Mouse (Mus musculus): Measurements from ENCODE around the gene Lpcat1. TPM values are rescaled to one million over a fixed set of nuclear protein-coding genes. Genes with fewer than 3 reads are reported as not detected.

Lpcat1 gene
- total RNA-seq, 2 experiments from 2014 or later: 89.3 to 176 TPM

- no peak for ATAC-seq (replicated peaks; ENCODE audit: low FRiP score, poor library complexity, severe bottlenecking)
Measured at GRCm38 (mm10) chr13:73509869-73510268, 42.9 kb downstream of the Lpcat1 start.

- ATAC-seq (replicated peaks; ENCODE audit: low FRiP score, poor library complexity, severe bottlenecking): peak; percentile 56
Measured at GRCm38 (mm10) chr13:73512776-73513673, 46.0 kb downstream of the Lpcat1 start.

GRCm38 (mm10) chr13:73516886-73517285 lies 49.9 kb downstream of the Lpcat1 start:
- ATAC-seq (replicated peaks; ENCODE audit: low FRiP score, poor library complexity, severe bottlenecking): no peak

- no peak for ATAC-seq (replicated peaks; ENCODE audit: low FRiP score, poor library complexity, severe bottlenecking)
Measured at GRCm38 (mm10) chr13:73533716-73534115, 66.7 kb downstream of the Lpcat1 start.

- ATAC-seq (replicated peaks; ENCODE audit: low FRiP score, poor library complexity, severe bottlenecking): no peak
Measured at GRCm38 (mm10) chr13:73535287-73535686, 68.3 kb downstream of the Lpcat1 start.

- ATAC-seq (replicated peaks; ENCODE audit: low FRiP score, poor library complexity, severe bottlenecking): peak; percentile 79
Measured at GRCm38 (mm10) chr13:73536403-73536821, 69.4 kb downstream of the Lpcat1 start, which contains the start of gene Slc6a3. Slc6a3 (plus strand) TSS chr13:73536747.

GRCm38 (mm10) chr13:73536824-73537223 lies 69.8 kb downstream of the Lpcat1 start:
- ATAC-seq (replicated peaks; ENCODE audit: low FRiP score, poor library complexity, severe bottlenecking): no peak

GRCm38 (mm10) chr13:73564201-73564600 lies 97.2 kb downstream of the Lpcat1 start:
- no peak for ATAC-seq (replicated peaks; ENCODE audit: low FRiP score, poor library complexity, severe bottlenecking)

Other genes starting within 250 kb of the Lpcat1 start
- not detected in 2 replicates for gene Irx4, start 206.7 kb upstream of the Lpcat1 start, total RNA-seq (2015; ENCODE audit: low replicate concordance)
- not detected in 2 replicates for gene Irx4, start 206.7 kb upstream of the Lpcat1 start, total RNA-seq (2017; ENCODE audit: low replicate concordance)
- gene Mrpl36, start 138.7 kb upstream of the Lpcat1 start, total RNA-seq (2015; ENCODE audit: low replicate concordance): 7.5 and 28.6 TPM in 2 replicates
- gene Mrpl36, start 138.7 kb upstream of the Lpcat1 start, total RNA-seq (2017; ENCODE audit: low replicate concordance): 12.5 and 12.9 TPM in 2 replicates
- gene Ndufs6, start 138.7 kb upstream of the Lpcat1 start, total RNA-seq (2015; ENCODE audit: low replicate concordance): 40.3 and 51.6 TPM in 2 replicates
- 20.6 and 47.0 TPM in 2 replicates for gene Ndufs6, start 138.7 kb upstream of the Lpcat1 start, total RNA-seq (2017; ENCODE audit: low replicate concordance)
- not detected in 2 replicates for gene Slc6a3, start 69.5 kb downstream of the Lpcat1 start, total RNA-seq (2015; ENCODE audit: low replicate concordance)
- gene Slc6a3, start 69.5 kb downstream of the Lpcat1 start, total RNA-seq (2017; ENCODE audit: low replicate concordance): 0.17 and 0.28 TPM in 2 replicates
- 70.8 and 134 TPM in 2 replicates for gene Clptm1l, start 136.8 kb downstream of the Lpcat1 start, total RNA-seq (2015; ENCODE audit: low replicate concordance)
- gene Clptm1l, start 136.8 kb downstream of the Lpcat1 start, total RNA-seq (2017; ENCODE audit: low replicate concordance): 17.3 and 20.3 TPM in 2 replicates
- not detected in 2 replicates for gene Tert, start 159.7 kb downstream of the Lpcat1 start, total RNA-seq (2015; ENCODE audit: low replicate concordance)
- gene Tert, start 159.7 kb downstream of the Lpcat1 start, total RNA-seq (2017; ENCODE audit: low replicate concordance): not detected in 2 replicates
- gene Slc6a18, start 210.8 kb downstream of the Lpcat1 start, total RNA-seq (2015; ENCODE audit: low replicate concordance): not detected in 2 replicates
- not detected in 2 replicates for gene Slc6a18, start 210.8 kb downstream of the Lpcat1 start, total RNA-seq (2017; ENCODE audit: low replicate concordance)
- gene Slc6a19, start 237.7 kb downstream of the Lpcat1 start, total RNA-seq (2015; ENCODE audit: low replicate concordance): not detected in 2 replicates
- gene Slc6a19, start 237.7 kb downstream of the Lpcat1 start, total RNA-seq (2017; ENCODE audit: low replicate concordance): not detected in 2 replicates

All from erythroblast, adult 5-6 weeks (primary cell).